Mouse (Mus musculus) cortical plate, adult 2 months (tissue): Measurements from ENCODE around the gene Strip1. TPM values are rescaled to one million over a fixed set of nuclear protein-coding genes. Genes with fewer than 3 reads are reported as not detected.
"Not testable (repeated sequence)": the region's sequence is repeated elsewhere in the genome, so short reads cannot be mapped to it uniquely, and the experiment has no call there.

Experiments
- H3K27ac ChIP-seq: fragments of 200-500 bp; 2 replicates; pipeline ENCODE4 v1.5.1; 2012; ENCODE audit warnings: low read length, control low read depth, inconsistent platforms; ENCODE audit not compliant: insufficient read depth
- H3K4me1 ChIP-seq: fragments of 200-500 bp; 2 replicates; pipeline ENCODE4 v1.6.1; 2011; ENCODE audit warnings: low read length; ENCODE audit not compliant: control insufficient read depth, insufficient read depth
- H3K4me3 ChIP-seq: fragments of 200-500 bp; 2 replicates; pipeline ENCODE4 v1.5.1; 2011; ENCODE audit warnings: mild to moderate bottlenecking, low read length, control low read depth; ENCODE audit not compliant: insufficient read depth
- CTCF ChIP-seq: fragments of 200-500 bp; IDR thresholded peaks from 2 replicates; pipeline ENCODE4 v1.5.1; 2011; ENCODE audit warnings: mild to moderate bottlenecking, control low read depth, low read length; ENCODE audit not compliant: insufficient read depth; ENCODE audit errors: extremely low read depth
- POLR2A ChIP-seq: fragments of 200-500 bp; IDR thresholded peaks from 2 replicates; pipeline ENCODE4 v1.6.1; 2011; ENCODE audit warnings: mild to moderate bottlenecking, low read length, control low read depth; ENCODE audit not compliant: insufficient read depth; ENCODE audit errors: extremely low read depth
- polyA plus RNA-seq: library from polyadenylated mRNA; depleted of rRNA; stranded (reverse); fragments of >200 nt; gene quantifications from 2 replicates; pipeline ENCODE4 v1.2.3, GENCODE M21; 2012

Gene Strip1
- polyA plus RNA-seq, 1 experiment: 73.7 TPM

GRCm38 (mm10) chr3:107655491-107655890 is 24.0 kb upstream of the Strip1 start:
- no peak overlapping the region for H3K4me3 ChIP-seq
- no peak overlapping the region for H3K27ac ChIP-seq
- peaks cover 1% of the 10 kb centered on the region; the same call in 1 of the 2 replicates for H3K4me1 ChIP-seq
- TF ChIP-seq POLR2A: no peak
- no peak for TF ChIP-seq CTCF

- TF ChIP-seq CTCF (no peak), POLR2A (no peak)
- Histone ChIP-seq H3K27ac (no peak overlapping the region), H3K4me1 (peaks cover 1% of the 10 kb centered on the region; the same call in 1 of the 2 replicates), H3K4me3 (no peak overlapping the region)
Measured at GRCm38 (mm10) chr3:107654861-107655260, 23.4 kb upstream of the Strip1 start.

- TF ChIP-seq POLR2A (no peak), CTCF (no peak)
- no peak overlapping the region for H3K4me3 ChIP-seq
- peaks cover 1% of the 10 kb centered on the region; the same call in 1 of the 2 replicates for H3K4me1 ChIP-seq
- H3K27ac ChIP-seq: no peak overlapping the region
Measured at GRCm38 (mm10) chr3:107652968-107653367, 21.5 kb upstream of the Strip1 start.

- not testable (repeated sequence) for H3K4me1 ChIP-seq, H3K4me3 ChIP-seq, H3K27ac ChIP-seq
Measured at GRCm38 (mm10) chr3:107650276-107650675, 18.8 kb upstream of the Strip1 start.

GRCm38 (mm10) chr3:107646947-107647346 is 15.5 kb upstream of the Strip1 start:
- H3K4me3 ChIP-seq: no peak overlapping the region
- TF ChIP-seq POLR2A (no peak), CTCF (no peak)
- H3K4me1 ChIP-seq: no peaks in the 10 kb centered on the region
- no peak overlapping the region for H3K27ac ChIP-seq

GRCm38 (mm10) chr3:107637606-107638172 is 6.2 kb upstream of the Strip1 start:
- no peak overlapping the region for H3K27ac ChIP-seq
- H3K4me1 ChIP-seq: no peaks in the 10 kb centered on the region
- H3K4me3 ChIP-seq: no peak overlapping the region
- no peak for TF ChIP-seq POLR2A
- no peak for TF ChIP-seq CTCF

- H3K4me1 ChIP-seq: no peaks in the 10 kb centered on the region
- no peak overlapping the region for H3K27ac ChIP-seq
- H3K4me3 ChIP-seq: no peak overlapping the region
- TF ChIP-seq CTCF (no peak), POLR2A (no peak)
Measured at GRCm38 (mm10) chr3:107636236-107636635, 4.7 kb upstream of the Strip1 start.

GRCm38 (mm10) chr3:107635836-107636235 is 4.3 kb upstream of the Strip1 start:
- H3K4me1 ChIP-seq: no peaks in the 10 kb centered on the region
- H3K27ac ChIP-seq: no peak overlapping the region
- no peak overlapping the region for H3K4me3 ChIP-seq
- TF ChIP-seq POLR2A (no peak), CTCF (no peak)

- Histone ChIP-seq H3K27ac (no peak overlapping the region), H3K4me3 (no peak overlapping the region), H3K4me1 (no peaks in the 10 kb centered on the region)
- TF ChIP-seq CTCF (no peak), POLR2A (no peak)
Measured at GRCm38 (mm10) chr3:107633906-107634305, 2.4 kb upstream of the Strip1 start.

- Histone ChIP-seq H3K4me3 (no peak overlapping the region), H3K4me1 (peaks cover 2% of the 10 kb centered on the region; the same call in 1 of the 2 replicates), H3K27ac (no peak overlapping the region)
- no peak for TF ChIP-seq CTCF
- no peak for TF ChIP-seq POLR2A
Measured at GRCm38 (mm10) chr3:107632786-107633185, 1.3 kb upstream of the Strip1 start.
